Mouse (Mus musculus) brain, embryonic 14.5 days (tissue): ENCODE measurements around the gene Pnpla2. TPM values are rescaled to one million over a fixed set of nuclear protein-coding genes. Genes with fewer than 3 reads are reported as not detected.

Experiments used
- DNase-seq: peaks from one replicate; pipeline ENCODE4 v3.0.0-alpha.2; 2011; ENCODE audit warnings: low read depth
- CTCF ChIP-seq: fragments of 200-500 bp; IDR thresholded peaks from 2 replicates; pipeline ENCODE4 v1.5.1; 2012; ENCODE audit warnings: inconsistent platforms, mild to moderate bottlenecking, moderate library complexity, borderline replicate concordance; ENCODE audit not compliant: insufficient read depth, insufficient read length; ENCODE audit errors: extremely low read depth
- POLR2A ChIP-seq: fragments of 200-500 bp; IDR thresholded peaks from 2 replicates; pipeline ENCODE4 v1.6.1; 2012; ENCODE audit warnings: mild to moderate bottlenecking, inconsistent platforms, borderline replicate concordance; ENCODE audit not compliant: poor library complexity, insufficient read depth, insufficient read length, severe bottlenecking; ENCODE audit errors: extremely low read depth
- polyA plus RNA-seq: library from polyadenylated mRNA; depleted of rRNA; stranded (reverse); fragments of >200 nt; gene quantifications from 2 replicates; pipeline ENCODE4 v1.2.3, GENCODE M21; 2012

Pnpla2 gene
- polyA plus RNA-seq, 1 experiment, result 19.8 TPM

GRCm38 (mm10) chr7:141484186-141485120, 29.5 kb downstream of the Pnpla2 start:
- TF ChIP-seq POLR2A, result no peak
- TF ChIP-seq CTCF, result no peak
- no peak for DNase-seq

GRCm38 (mm10) chr7:141485186-141485585, 30.2 kb downstream of the Pnpla2 start:
- no peak for DNase-seq

GRCm38 (mm10) chr7:141485606-141486005, 30.6 kb downstream of the Pnpla2 start:
- peak; percentile 37 for DNase-seq
- no peak for TF ChIP-seq CTCF
- no peak for TF ChIP-seq POLR2A

More at GRCm38 (mm10) chr7:141485186-141485585, 30.2 kb downstream of the Pnpla2 start:
- TF ChIP-seq POLR2A, result no peak
- no peak for TF ChIP-seq CTCF

GRCm38 (mm10) chr7:141486239-141486638, 31.2 kb downstream of the Pnpla2 start:
- no peak for DNase-seq
- TF ChIP-seq CTCF (no peak), POLR2A (no peak)

GRCm38 (mm10) chr7:141487141-141487540, 32.1 kb downstream of the Pnpla2 start:
- DNase-seq, result no peak

GRCm38 (mm10) chr7:141491151-141491550, 36.2 kb downstream of the Pnpla2 start:
- TF ChIP-seq POLR2A (no peak), CTCF (peak; percentile 19; the same call in 1 of the 2 replicates)
- no peak for DNase-seq

More at GRCm38 (mm10) chr7:141487141-141487540, 32.1 kb downstream of the Pnpla2 start:
- TF ChIP-seq CTCF, result no peak
- no peak for TF ChIP-seq POLR2A

GRCm38 (mm10) chr7:141492738-141493137, 37.7 kb downstream of the Pnpla2 start:
- DNase-seq, result no peak
- TF ChIP-seq CTCF (no peak), POLR2A (no peak)

- DNase-seq, result no peak
- TF ChIP-seq POLR2A (no peak), CTCF (no peak)
Observed at GRCm38 (mm10) chr7:141493729-141494128, 38.7 kb downstream of the Pnpla2 start.

- TF ChIP-seq POLR2A (no peak), CTCF (no peak)
Observed at GRCm38 (mm10) chr7:141495379-141495778, 40.4 kb downstream of the Pnpla2 start.

GRCm38 (mm10) chr7:141495940-141496339, 40.9 kb downstream of the Pnpla2 start:
- TF ChIP-seq CTCF (no peak), POLR2A (no peak)
- DNase-seq, result no peak

More at GRCm38 (mm10) chr7:141495379-141495778, 40.4 kb downstream of the Pnpla2 start:
- DNase-seq, result no peak

GRCm38 (mm10) chr7:141497600-141497999, 42.6 kb downstream of the Pnpla2 start:
- TF ChIP-seq POLR2A (no peak), CTCF (no peak)

More at GRCm38 (mm10) chr7:141497600-141497999, 42.6 kb downstream of the Pnpla2 start:
- no peak for DNase-seq
